Mouse (Mus musculus): ENCODE data around the gene Gigyf1. TPM values are rescaled to one million over a fixed set of nuclear protein-coding genes. Genes with fewer than 3 reads are reported as not detected.

Gigyf1 gene
- polyA plus RNA-seq, 1 experiment: 42.0 TPM

DNA sequence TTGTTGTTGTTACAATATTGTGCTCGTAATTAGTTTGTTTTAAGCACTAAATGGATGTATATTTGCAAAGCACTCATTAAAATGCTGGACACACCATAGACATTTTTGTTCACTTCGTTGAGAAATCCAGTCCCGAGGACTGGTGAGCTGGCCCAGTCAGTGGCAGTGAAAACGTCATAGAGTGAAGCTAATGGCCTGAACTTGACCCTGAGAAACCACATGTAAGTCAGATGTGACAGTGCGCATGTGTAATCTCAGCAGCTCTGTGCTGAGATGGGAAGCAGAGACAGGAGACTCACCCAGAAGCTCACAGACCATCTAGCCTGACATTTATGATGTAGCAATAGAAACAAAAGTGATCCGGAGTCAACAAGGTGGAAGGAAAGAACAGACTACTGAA lies 26.6 kb downstream of the Gigyf1 start:
- 0 out of 2 replicates have a peak, but pooled peaks cover 2% of the 10 kb centered on the region for H3K4me1 ChIP-seq (ENCODE audit: control insufficient read depth, insufficient read depth, low read length)
- H3K27ac ChIP-seq (ENCODE audit: insufficient read depth, low read depth, low read length): no peak overlapping the region
- TF ChIP-seq POLR2A (IDR thresholded peaks at IDR 0.05; ENCODE audit: borderline replicate concordance, low read depth, low read length) (no peak), CTCF (IDR thresholded peaks at IDR 0.05; ENCODE audit: low read depth, low read length) (no peak)
- no peak overlapping the region for H3K4me3 ChIP-seq (ENCODE audit: insufficient read depth, low read length)

DNA sequence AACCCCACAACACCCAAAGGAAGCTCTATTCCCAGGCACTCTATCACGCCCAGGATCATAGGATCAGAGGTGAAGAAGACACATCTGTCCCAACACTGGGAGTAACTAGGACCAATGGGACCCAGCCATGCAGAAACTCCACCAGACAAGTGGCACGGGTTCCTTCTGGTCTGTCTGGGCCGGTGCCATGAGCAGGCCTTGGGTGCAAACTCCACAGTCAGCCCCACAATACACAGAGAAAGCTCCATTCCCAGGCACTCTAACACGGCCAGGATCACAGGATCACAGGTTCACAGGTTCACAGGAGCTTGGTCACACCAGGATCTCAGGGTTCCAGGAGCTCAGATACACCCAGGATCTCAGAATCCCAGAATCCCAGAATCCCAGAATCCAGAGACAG lies 27.2 kb downstream of the Gigyf1 start:
- TF ChIP-seq CTCF (IDR thresholded peaks at IDR 0.05; ENCODE audit: low read depth, low read length): no peak
- no peak for TF ChIP-seq POLR2A (IDR thresholded peaks at IDR 0.05; ENCODE audit: borderline replicate concordance, low read depth, low read length)

GRCm38 (mm10) chr5:137549840-137550239 lies 31.5 kb downstream of the Gigyf1 start:
- no peak overlapping the region for H3K27ac ChIP-seq (ENCODE audit: insufficient read depth, low read depth, low read length)
- TF ChIP-seq POLR2A (IDR thresholded peaks at IDR 0.05; ENCODE audit: borderline replicate concordance, low read depth, low read length) (no peak), CTCF (IDR thresholded peaks at IDR 0.05; ENCODE audit: low read depth, low read length) (no peak)
- H3K4me3 ChIP-seq (ENCODE audit: insufficient read depth, low read length): no peak overlapping the region
- H3K4me1 ChIP-seq (ENCODE audit: control insufficient read depth, insufficient read depth, low read length): no peaks in the 10 kb centered on the region

More for the DNA sequence above, 27.2 kb downstream of the Gigyf1 start:
- Histone ChIP-seq H3K27ac (ENCODE audit: insufficient read depth, low read depth, low read length) (no peak overlapping the region), H3K4me1 (ENCODE audit: control insufficient read depth, insufficient read depth, low read length) (0 out of 2 replicates have a peak, but pooled peaks cover 2% of the 10 kb centered on the region), H3K4me3 (ENCODE audit: insufficient read depth, low read length) (no peak overlapping the region)

DNA sequence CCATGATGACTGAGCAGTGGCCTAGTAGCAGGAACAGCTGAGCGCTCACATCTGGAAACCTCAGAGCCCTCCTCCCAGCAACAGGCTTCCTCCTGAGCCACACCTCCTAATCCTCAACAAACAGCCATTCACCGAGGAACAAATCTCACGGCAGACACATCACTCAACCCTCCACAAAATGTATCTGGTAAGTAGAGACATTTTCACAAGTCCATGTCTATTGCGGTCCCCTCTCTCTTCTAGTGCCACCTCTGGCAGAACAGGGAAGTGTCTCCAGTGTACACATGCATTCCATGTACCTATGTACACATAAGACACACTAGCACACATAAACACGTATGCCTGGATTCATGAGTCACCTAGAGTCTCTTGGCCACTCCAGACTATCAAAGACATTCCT lies 32.8 kb downstream of the Gigyf1 start:
- Histone ChIP-seq H3K4me3 (ENCODE audit: insufficient read depth, low read length) (no peak overlapping the region), H3K27ac (ENCODE audit: insufficient read depth, low read depth, low read length) (no peak overlapping the region), H3K4me1 (ENCODE audit: control insufficient read depth, insufficient read depth, low read length) (no peaks in the 10 kb centered on the region)
- no peak for TF ChIP-seq POLR2A (IDR thresholded peaks at IDR 0.05; ENCODE audit: borderline replicate concordance, low read depth, low read length)
- no peak for TF ChIP-seq CTCF (IDR thresholded peaks at IDR 0.05; ENCODE audit: low read depth, low read length)

DNA sequence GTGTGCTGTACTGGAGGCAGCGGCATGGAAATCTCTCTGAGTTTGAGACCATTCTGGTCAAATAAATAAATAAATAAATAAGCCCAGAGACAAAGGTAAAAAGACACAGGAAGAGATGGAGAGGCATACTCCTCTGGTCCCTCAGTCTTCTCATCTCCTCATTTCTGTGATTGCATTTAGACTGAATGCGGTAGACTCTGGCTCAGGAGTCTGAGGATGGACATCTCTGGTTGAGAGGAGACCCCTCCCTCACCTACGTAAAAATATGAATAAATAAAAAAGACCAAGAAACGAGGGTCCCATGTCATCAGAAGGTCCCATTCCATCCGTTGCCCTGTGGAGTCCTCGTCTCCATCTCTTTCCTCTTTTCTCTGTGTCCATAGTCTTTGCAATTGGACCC lies 34.7 kb downstream of the Gigyf1 start:
- Histone ChIP-seq H3K4me1 (ENCODE audit: control insufficient read depth, insufficient read depth, low read length) (no peaks in the 10 kb centered on the region), H3K4me3 (ENCODE audit: insufficient read depth, low read length) (no peak overlapping the region), H3K27ac (ENCODE audit: insufficient read depth, low read depth, low read length) (no peak overlapping the region)
- TF ChIP-seq CTCF (IDR thresholded peaks at IDR 0.05; ENCODE audit: low read depth, low read length): no peak

- Histone ChIP-seq H3K4me1 (ENCODE audit: control insufficient read depth, insufficient read depth, low read length) (no peaks in the 10 kb centered on the region), H3K4me3 (ENCODE audit: insufficient read depth, low read length) (no peak within 1 kb of the TSS), H3K27ac (ENCODE audit: insufficient read depth, low read depth, low read length) (no peak within 1 kb of the TSS)
- no peak for TF ChIP-seq CTCF (IDR thresholded peaks at IDR 0.05; ENCODE audit: low read depth, low read length)
- TF ChIP-seq POLR2A (IDR thresholded peaks at IDR 0.05; ENCODE audit: borderline replicate concordance, low read depth, low read length): no peak
These were observed 35.1 kb downstream of the Gigyf1 start, which contains the start of gene Actl6b for GRCm38 (mm10) chr5:137553411-137553837. Gene Actl6b, plus strand, starts transcription at chr5:137553517.

DNA sequence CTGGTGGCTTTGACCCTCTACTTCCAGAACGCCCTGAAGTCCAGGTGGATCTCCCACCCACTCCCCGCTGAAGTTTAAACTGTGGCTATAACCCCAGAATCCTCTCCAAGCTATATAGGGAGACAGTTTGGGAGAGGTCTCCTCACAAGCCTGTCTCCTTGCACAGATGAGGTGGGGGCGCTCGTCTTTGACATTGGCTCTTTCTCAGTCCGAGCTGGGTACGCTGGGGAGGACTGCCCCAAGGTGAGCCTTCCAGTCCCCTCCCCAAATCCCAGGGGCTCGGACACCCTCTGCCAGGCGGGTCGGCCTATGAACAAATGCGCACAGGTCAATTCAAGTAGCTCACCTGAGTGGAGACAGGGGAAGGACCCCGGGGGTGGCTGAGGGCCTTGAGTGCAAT lies 35.5 kb downstream of the Gigyf1 start:
- Histone ChIP-seq H3K4me3 (ENCODE audit: insufficient read depth, low read length) (no peak overlapping the region), H3K27ac (ENCODE audit: insufficient read depth, low read depth, low read length) (no peak overlapping the region), H3K4me1 (ENCODE audit: control insufficient read depth, insufficient read depth, low read length) (no peaks in the 10 kb centered on the region)
- no peak for TF ChIP-seq POLR2A (IDR thresholded peaks at IDR 0.05; ENCODE audit: borderline replicate concordance, low read depth, low read length)
- TF ChIP-seq CTCF (IDR thresholded peaks at IDR 0.05; ENCODE audit: low read depth, low read length): no peak

- TF ChIP-seq CTCF (IDR thresholded peaks at IDR 0.05; ENCODE audit: low read depth, low read length) (no peak), POLR2A (IDR thresholded peaks at IDR 0.05; ENCODE audit: borderline replicate concordance, low read depth, low read length) (no peak)
- Histone ChIP-seq H3K27ac (ENCODE audit: insufficient read depth, low read depth, low read length) (no peak overlapping the region), H3K4me3 (ENCODE audit: insufficient read depth, low read length) (no peak overlapping the region), H3K4me1 (ENCODE audit: control insufficient read depth, insufficient read depth, low read length) (peaks cover 3% of the 10 kb centered on the region)
These were observed 43.2 kb downstream of the Gigyf1 start for GRCm38 (mm10) chr5:137561556-137561955.

GRCm38 (mm10) chr5:137562965-137563364 lies 44.6 kb downstream of the Gigyf1 start:
- H3K4me1 ChIP-seq (ENCODE audit: control insufficient read depth, insufficient read depth, low read length): peaks cover 3% of the 10 kb centered on the region
- no peak overlapping the region for H3K27ac ChIP-seq (ENCODE audit: insufficient read depth, low read depth, low read length)
- no peak overlapping the region for H3K4me3 ChIP-seq (ENCODE audit: insufficient read depth, low read length)
- TF ChIP-seq CTCF (IDR thresholded peaks at IDR 0.05; ENCODE audit: low read depth, low read length): no peak
- no peak for TF ChIP-seq POLR2A (IDR thresholded peaks at IDR 0.05; ENCODE audit: borderline replicate concordance, low read depth, low read length)

DNA sequence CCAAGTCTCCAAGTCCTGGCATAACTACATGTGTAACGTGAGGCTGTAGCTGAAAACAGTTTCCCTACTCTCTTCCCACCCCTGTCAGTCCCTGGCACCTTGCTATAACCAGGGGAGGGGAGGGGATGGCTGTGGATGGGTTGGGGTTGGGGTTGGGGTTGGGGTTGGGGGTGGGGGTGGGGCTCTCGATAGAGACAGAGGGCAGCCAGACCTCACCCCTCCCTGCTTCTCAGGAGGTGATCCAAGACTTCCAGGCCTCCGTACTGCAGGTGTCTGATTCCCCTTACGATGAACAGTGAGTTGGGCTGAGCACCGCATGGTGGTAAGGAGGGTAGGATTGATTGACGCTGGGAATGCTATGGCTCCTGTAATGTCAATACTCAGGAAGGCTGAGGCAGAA lies 47.4 kb downstream of the Gigyf1 start:
- Histone ChIP-seq H3K4me1 (ENCODE audit: control insufficient read depth, insufficient read depth, low read length) (peaks cover 18% of the 10 kb centered on the region), H3K27ac (ENCODE audit: insufficient read depth, low read depth, low read length) (no peak overlapping the region), H3K4me3 (ENCODE audit: insufficient read depth, low read length) (no peak overlapping the region)
- no peak for TF ChIP-seq POLR2A (IDR thresholded peaks at IDR 0.05; ENCODE audit: borderline replicate concordance, low read depth, low read length)
- TF ChIP-seq CTCF (IDR thresholded peaks at IDR 0.05; ENCODE audit: low read depth, low read length): no peak

DNA sequence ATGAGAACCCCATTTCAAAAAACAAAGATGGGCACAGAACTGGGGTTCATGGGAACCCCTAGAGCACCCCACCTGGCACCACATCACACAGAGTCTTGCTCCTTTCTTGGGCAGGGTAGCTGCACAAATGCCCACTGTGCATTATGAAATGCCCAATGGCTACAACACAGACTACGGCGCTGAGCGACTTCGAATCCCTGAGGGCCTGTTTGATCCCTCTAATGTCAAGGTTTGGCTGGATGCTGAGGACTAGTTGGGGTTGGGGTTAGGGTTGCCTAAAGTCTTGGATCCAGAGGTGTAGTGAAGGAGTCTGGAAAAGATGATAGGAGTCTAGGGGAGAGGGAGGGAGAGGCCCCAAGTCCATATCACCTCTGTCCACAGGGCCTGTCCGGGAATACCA lies 48.1 kb downstream of the Gigyf1 start:
- Histone ChIP-seq H3K4me1 (ENCODE audit: control insufficient read depth, insufficient read depth, low read length) (peaks cover 18% of the 10 kb centered on the region), H3K27ac (ENCODE audit: insufficient read depth, low read depth, low read length) (no peak overlapping the region), H3K4me3 (ENCODE audit: insufficient read depth, low read length) (no peak overlapping the region)
- TF ChIP-seq CTCF (IDR thresholded peaks at IDR 0.05; ENCODE audit: low read depth, low read length): no peak
- TF ChIP-seq POLR2A (IDR thresholded peaks at IDR 0.05; ENCODE audit: borderline replicate concordance, low read depth, low read length): no peak

All from bone marrow macrophage, adult 2 months (primary cell).